In genomic region chr12:66896790-66897189, GRCm38 (mm10) we compare ENCODE assay signal across 16 mouse cellular contexts.
"Had no signal": no experiment of that assay in that cellular context is flagged by ENCODE, and none has a peak within 500 bp of the region (broad histone marks: within the 10 kb centered on the region; RNA-seq: fewer than 3 reads in every experiment).

No protein-coding gene starts in this region.

- H3K27ac ChIP-seq: neural tube, embryonic 13.5 days; neural tube, embryonic 15.5 days; stomach, embryonic 15.5 days; stomach, postnatal 0 days had no signal

- H3K27me3 ChIP-seq: neural tube, embryonic 13.5 days; neural tube, embryonic 15.5 days; stomach, embryonic 15.5 days had no signal

- DNase-seq: retina, postnatal 1 day; right cerebral cortex, adult 18-20 months; right cerebral cortex, postnatal 14 days; right cerebral cortex, postnatal 25 days; right cerebral cortex, postnatal 4 days; spleen, adult 18-20 months; thymus, adult 18-20 months; thymus, adult 2 months; thymus, postnatal 14 days; thymus, postnatal 25 days; thymus, postnatal 36 days; thymus, postnatal 4 days had no signal

- H3K9me3 ChIP-seq: neural tube, embryonic 13.5 days; neural tube, embryonic 15.5 days; stomach, embryonic 15.5 days had no signal

- H3K4me3 ChIP-seq: neural tube, embryonic 13.5 days; neural tube, embryonic 15.5 days; stomach, embryonic 15.5 days had no signal

- H3K4me2 ChIP-seq: neural tube, embryonic 13.5 days; neural tube, embryonic 15.5 days; stomach, embryonic 15.5 days had no signal

- H3K36me3 ChIP-seq: neural tube, embryonic 13.5 days; neural tube, embryonic 15.5 days; stomach, embryonic 15.5 days had no signal

- H3K4me1 ChIP-seq: neural tube, embryonic 13.5 days; neural tube, embryonic 15.5 days; stomach, embryonic 15.5 days had no signal

- H3K9ac ChIP-seq: neural tube, embryonic 13.5 days; neural tube, embryonic 15.5 days; stomach, embryonic 15.5 days had no signal
